Mouse (Mus musculus) adrenal gland (tissue): ENCODE results near the gene Usp4.

Experiments
- intact Hi-C: fragments of 180-260 bp; cut with DNase I; formaldehyde crosslinking; loops from one replicate; pipeline ENCODE4 v1.15.1; 2025

The Usp4 gene

GRCm38 (mm10) chr9:108340258-108341138 lies 7.2 kb upstream of the Usp4 start:
- intact Hi-C loops: loop anchor here (5.0 kb wide), 1 partner anchor 33 kb away; the partner anchor contains the start of genes Rhoa and Tcta

- intact Hi-C loops: loop anchor here (5.0 kb wide), 1 partner anchor 34 kb away; the partner anchor contains the start of genes Rhoa and Tcta
These were observed 6.5 kb upstream of the Usp4 start for GRCm38 (mm10) chr9:108341139-108341475.

- intact Hi-C loops: loop anchor here (5.0 kb wide), 1 partner anchor 34 kb away; the partner anchor contains the start of genes Rhoa and Tcta
These were observed 5.9 kb upstream of the Usp4 start for GRCm38 (mm10) chr9:108341801-108342200.

DNA sequence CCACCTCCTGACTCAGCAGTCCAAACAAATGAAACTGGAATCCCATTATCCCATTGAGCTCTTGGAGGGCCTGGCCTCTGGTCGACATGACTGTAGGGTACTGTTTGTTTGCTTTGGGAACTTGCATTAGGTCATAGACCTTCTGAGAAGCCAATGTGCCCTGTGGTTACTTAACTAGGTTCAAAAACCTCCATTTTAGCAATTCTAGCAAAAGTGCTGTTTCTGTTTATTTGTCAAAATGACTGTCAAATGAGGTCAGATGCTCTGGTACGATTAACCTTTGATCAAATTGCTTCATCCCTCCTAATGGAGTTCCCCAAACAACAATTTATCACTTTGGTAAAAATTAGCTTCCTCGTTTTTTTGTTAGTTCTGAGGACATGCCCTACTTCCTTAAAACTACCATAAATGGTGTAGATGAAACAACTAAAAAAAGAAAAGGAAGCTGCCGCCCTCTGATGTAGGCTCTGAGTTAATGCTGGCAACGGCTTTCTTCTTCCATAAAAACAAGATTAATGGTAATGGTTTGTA lies 5.3 kb upstream of the Usp4 start:
- intact Hi-C loops: loop anchor here (5.0 kb wide), 1 partner anchor 35 kb away; the partner anchor contains the start of genes Rhoa and Tcta

DNA sequence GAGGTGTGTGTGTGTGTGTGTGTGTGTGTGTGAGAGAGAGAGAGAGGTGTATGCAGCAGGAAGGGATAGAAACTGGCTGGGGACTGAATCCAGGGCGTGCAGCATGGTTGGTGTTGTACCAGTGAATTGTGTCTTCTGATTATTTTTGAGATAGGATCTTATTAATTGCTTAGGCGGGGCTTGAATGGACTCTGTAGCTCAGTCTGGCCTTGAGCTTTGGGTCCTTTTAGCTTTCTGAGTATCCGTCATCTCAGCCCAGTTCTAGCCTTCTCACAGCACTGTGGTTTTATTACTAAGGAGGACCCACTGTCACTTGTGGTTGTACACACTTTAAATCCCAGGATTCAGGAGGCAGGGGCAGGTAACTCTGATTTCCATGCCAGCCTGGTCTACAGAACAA lies 4.3 kb upstream of the Usp4 start:
- intact Hi-C loops: loop anchor here (5.0 kb wide), 1 partner anchor 36 kb away; the partner anchor contains the start of genes Rhoa and Tcta

GRCm38 (mm10) chr9:108343835-108344234 lies 3.8 kb upstream of the Usp4 start:
- intact Hi-C loops: loop anchor here (5.0 kb wide), 1 partner anchor 37 kb away; the partner anchor contains the start of genes Rhoa and Tcta

GRCm38 (mm10) chr9:108344471-108344870 lies 3.2 kb upstream of the Usp4 start:
- intact Hi-C loops: loop anchor here (5.0 kb wide), 1 partner anchor 37 kb away; the partner anchor contains the start of genes Rhoa and Tcta

- intact Hi-C loops: no loop called here
These were observed 629 bp upstream of the Usp4 start for GRCm38 (mm10) chr9:108347024-108347423.

GRCm38 (mm10) chr9:108348290-108348680 lies 632 bp downstream of the Usp4 start:
- intact Hi-C loops: no loop called here

DNA sequence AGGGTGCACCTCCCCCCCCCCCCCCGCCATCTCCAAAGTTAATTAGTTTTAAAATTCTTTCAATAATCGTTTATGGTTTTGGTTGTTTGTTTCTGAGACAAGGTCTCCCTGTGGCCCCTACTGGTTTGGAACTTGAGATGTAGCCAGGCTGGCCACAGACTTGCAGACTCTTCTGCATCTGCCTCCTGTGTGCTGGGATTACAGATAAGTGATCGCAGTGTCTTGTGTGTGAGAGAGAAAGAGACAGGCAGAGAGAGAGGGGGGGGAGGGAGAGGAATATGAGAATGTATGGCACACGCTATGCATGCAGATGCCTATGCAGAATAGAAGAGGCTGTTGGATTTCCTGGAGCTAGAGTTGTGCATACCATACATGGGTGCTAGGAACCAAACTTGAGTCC lies 2.1 kb downstream of the Usp4 start:
- intact Hi-C loops: no loop called here

DNA sequence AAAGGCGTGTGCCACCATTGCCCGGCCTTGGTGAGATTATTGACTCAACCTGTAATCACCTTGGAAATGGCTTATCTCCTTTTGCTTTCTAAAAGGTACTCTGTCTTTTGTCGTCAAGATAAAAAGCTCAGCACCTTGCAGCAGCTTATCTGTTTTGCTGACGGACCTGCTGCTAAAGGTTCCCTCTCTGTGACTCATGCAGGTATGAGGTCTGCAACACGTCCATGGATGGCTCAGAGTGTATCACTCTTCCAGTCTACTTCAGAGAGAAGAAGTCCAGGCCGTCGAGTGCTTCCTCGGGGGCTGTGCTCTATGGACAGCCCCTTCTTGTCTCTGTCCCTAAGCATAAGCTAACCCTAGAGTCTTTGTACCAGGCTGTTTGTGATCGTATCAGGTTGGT lies 30.6 kb downstream of the Usp4 start:
- intact Hi-C loops: no loop called here

GRCm38 (mm10) chr9:108378736-108379135 lies 31.1 kb downstream of the Usp4 start:
- intact Hi-C loops: no loop called here

DNA sequence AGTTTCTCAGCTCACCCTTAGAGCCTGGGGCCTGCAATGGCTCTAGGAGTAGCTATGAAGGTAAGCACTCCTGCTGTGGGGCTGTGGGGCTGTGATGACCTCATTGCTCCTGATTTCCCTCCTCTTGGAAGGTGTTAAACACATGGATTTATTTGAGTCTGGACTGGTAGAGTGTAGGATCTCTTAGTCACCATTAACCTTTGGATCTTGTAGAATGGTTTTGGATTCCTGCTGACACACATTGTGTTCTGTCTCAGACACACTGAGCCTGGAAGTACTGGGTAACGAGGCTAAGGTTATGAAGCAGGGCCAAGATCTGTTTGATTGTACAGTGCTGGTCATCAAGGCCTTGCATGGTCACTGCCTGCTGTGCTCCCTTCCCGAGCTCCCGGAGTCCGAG lies 31.6 kb downstream of the Usp4 start:
- intact Hi-C loops: no loop called here

DNA sequence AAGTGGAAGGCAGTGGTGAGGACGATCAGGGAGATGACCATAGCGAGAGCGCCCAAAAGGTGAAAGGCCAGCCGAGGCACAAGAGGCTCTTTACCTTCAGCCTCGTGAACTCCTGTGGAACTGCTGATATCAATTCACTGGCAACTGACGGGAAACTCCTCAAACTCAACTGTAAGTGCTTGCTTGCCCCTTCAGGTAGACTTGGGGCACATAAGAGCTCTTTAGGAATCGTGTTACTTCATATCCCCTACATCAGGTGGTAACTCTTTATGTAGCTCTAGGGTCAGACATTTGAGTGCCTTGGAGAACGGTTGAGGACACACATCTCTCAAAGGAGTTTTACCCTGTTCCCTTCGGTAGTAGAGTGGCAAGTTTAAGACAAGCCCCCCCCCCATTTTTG lies 33.7 kb downstream of the Usp4 start:
- intact Hi-C loops: no loop called here

DNA sequence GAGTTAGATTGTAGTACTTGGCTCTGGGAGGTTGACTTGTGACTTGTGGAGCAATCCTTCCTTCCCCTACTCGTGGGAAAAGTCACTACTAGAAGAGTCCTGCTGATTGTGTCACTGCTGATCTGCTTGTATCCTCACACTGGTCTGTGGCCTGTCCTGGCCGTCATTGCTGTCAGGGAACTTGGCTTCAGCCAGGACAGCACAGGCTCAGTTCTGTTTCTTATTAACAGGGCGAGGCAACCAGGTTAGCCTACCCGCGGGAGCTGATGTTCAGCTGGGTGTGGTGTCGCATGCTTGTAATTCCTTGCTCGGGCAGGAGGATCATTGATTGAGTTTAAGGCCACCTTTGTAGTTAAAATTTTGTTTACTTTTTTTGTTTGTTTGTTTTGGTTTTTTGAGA lies 37.4 kb downstream of the Usp4 start:
- intact Hi-C loops: no loop called here

DNA sequence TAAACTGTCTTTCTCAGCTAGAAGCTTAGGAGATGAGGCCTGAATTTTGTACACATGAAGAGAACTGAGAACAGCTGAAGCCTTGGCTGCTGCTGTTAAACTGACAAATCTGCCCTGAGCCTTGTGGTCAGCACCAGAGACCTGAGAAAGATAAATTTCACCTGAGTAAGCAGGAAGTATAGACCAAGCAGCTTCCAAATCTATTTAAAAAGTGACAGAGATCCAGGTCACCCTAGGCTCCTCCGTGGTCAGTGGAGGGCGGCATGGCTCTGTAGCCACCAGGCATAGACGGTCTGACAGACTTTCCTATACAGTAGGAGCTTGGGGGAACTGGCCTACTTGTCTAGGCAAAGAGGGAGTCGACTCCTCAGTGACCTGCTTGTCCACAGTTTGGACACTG lies 39.2 kb downstream of the Usp4 start:
- intact Hi-C loops: no loop called here

- intact Hi-C loops: no loop called here
These were observed 40.9 kb downstream of the Usp4 start for GRCm38 (mm10) chr9:108388601-108389000.

DNA sequence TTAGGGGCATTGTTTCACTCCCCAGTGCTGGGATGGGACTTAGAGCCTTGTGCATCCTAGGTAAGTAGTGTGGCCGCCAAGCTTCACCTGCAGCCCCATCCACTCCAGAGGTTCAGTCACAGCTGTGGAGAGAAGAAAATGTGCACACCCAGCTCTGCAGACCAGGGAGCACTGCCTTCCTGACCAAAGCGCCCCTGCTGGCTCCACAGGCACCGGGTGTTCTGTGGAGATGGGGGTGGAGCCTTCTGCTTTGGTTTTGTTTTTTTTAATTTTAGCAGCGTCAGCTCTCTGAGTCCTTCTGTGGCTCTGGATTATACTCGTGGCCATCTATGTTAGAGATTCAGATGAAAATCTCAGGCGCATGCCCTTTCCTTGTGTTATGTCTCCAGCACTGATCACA lies 41.6 kb downstream of the Usp4 start:
- intact Hi-C loops: no loop called here

DNA sequence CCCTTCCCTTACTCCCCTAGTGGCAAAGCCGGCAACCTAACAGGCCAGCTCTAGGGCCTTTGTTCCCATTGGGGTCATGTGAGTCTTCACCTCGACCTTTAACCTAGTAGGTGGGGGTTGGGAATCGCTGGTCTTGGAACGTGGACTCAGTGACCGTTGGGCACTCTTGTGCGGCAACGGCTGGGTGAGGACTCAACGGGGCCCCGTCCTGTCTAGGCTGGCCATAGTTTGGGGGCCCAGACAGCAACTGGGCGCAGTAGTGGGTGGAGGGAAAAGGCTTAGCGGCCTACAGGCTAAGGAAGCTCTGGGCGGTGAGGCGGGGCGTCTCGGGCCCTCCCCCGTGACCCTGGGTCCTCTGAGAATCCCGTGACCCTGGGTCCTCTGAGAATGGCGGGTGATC lies 45.0 kb downstream of the Usp4 start, which contains the start of gene 1700102P08Rik:
1700102P08Rik (plus strand) TSS at position 130 of the 400 bp plus-strand sequence.
- intact Hi-C loops: no loop called here

DNA sequence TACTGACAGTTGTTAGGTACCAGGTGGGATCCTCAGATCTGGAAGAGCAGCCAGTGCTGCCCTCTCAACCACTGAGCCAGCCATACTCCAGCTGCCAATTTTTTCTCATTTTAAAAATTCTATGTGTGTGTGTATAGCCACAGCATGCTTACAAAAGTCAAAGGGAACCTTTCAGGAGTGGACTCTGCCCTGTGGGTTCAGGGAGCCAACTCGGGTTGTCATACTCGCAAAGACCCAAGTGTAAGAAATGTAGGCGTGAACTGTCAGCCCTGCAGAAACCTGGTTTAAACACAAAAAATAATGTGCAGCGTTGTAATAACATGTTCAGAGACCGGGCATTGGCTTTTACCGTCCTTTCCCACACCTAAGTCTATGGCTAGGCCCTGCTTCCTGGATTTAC lies 46.5 kb downstream of the Usp4 start:
- intact Hi-C loops: no loop called here

- intact Hi-C loops: no loop called here
These were observed 47.8 kb downstream of the Usp4 start for GRCm38 (mm10) chr9:108395427-108395826.

- intact Hi-C loops: no loop called here
These were observed 50.7 kb downstream of the Usp4 start for GRCm38 (mm10) chr9:108398324-108398723.
